Comparison of ENCODE assay signal across 12 mouse cellular contexts in genomic region chr5:134119481-134120120, GRCm38 (mm10). TPM values are rescaled to one million over a fixed set of nuclear protein-coding genes. Genes with fewer than 3 reads are reported as not detected.
DNase-seq lines count a peak whose midpoint lies in the region; ATAC-seq and TF ChIP-seq lines count a peak whose summit lies in the region.
"Had no signal": no experiment of that assay in that cellular context is flagged by ENCODE, and none has a peak within 500 bp of the region (broad histone marks: within the 10 kb centered on the region; RNA-seq: fewer than 3 reads in every experiment).

No protein-coding gene starts in this region.

- intact Hi-C loops in gastrocnemius, adult 2 months (cut with DNase I), result no loop called here

- no peak for TF ChIP-seq EP300 in heart, postnatal 0 days (IDR thresholded peaks at IDR 0.05; ENCODE audit: low read depth)

- no peaks in the 10 kb centered on the region for H3K36me3 ChIP-seq in kidney, postnatal 0 days (ENCODE audit: insufficient read depth, low read length)
- H3K36me3 ChIP-seq in heart, postnatal 0 days (replicated peaks; ENCODE audit: control insufficient read depth, insufficient read depth, low read length), result no peaks in the 10 kb centered on the region
- H3K36me3 ChIP-seq: lung, embryonic 15.5 days had no signal

- no peak overlapping the region for H3K9ac ChIP-seq in kidney, postnatal 0 days (ENCODE audit: low read depth, low read length)
- H3K9ac ChIP-seq in heart, postnatal 0 days (replicated peaks; ENCODE audit: low read depth, low read length), result no peak overlapping the region
- H3K9ac ChIP-seq: embryonic facial prominence, embryonic 12.5 days; hindbrain, embryonic 13.5 days; lung, embryonic 15.5 days had no signal

- H3K27ac ChIP-seq in kidney, postnatal 0 days, result peak overlapping the region; percentile 47; the same call in 1 of the 2 replicates
- peak overlapping the region; percentile 94 for H3K27ac ChIP-seq in gastrocnemius, adult 2 months
- peak overlapping the region; percentile 63 for H3K27ac ChIP-seq in heart, postnatal 0 days (ENCODE audit: low read depth)
- H3K27ac ChIP-seq: embryonic facial prominence, embryonic 12.5 days; hindbrain, embryonic 13.5 days; lung, embryonic 15.5 days had no signal

- H3K27me3 ChIP-seq in kidney, postnatal 0 days (ENCODE audit: insufficient read depth, low read length), result no peaks in the 10 kb centered on the region
- no peaks in the 10 kb centered on the region for H3K27me3 ChIP-seq in heart, postnatal 0 days (ENCODE audit: control insufficient read depth, insufficient read depth, low read length)
- H3K27me3 ChIP-seq: embryonic facial prominence, embryonic 12.5 days; hindbrain, embryonic 13.5 days; lung, embryonic 15.5 days had no signal

- no peaks in the 10 kb centered on the region for H3K9me3 ChIP-seq in kidney, postnatal 0 days (replicated peaks; ENCODE audit: low read length)
- no peaks in the 10 kb centered on the region for H3K9me3 ChIP-seq in heart, postnatal 0 days (replicated peaks; ENCODE audit: control insufficient read depth, low read length)
- H3K9me3 ChIP-seq: embryonic facial prominence, embryonic 12.5 days; hindbrain, embryonic 13.5 days; lung, embryonic 15.5 days had no signal

- no peaks in the 10 kb centered on the region for H3K4me1 ChIP-seq in kidney, postnatal 0 days (replicated peaks; ENCODE audit: insufficient read depth, low read length)
- peaks cover 20% of the 10 kb centered on the region for H3K4me1 ChIP-seq in heart, postnatal 0 days (ENCODE audit: control insufficient read depth, insufficient read depth)

- no peak overlapping the region for H3K4me2 ChIP-seq in kidney, postnatal 0 days (ENCODE audit: low read length)
- H3K4me2 ChIP-seq in heart, postnatal 0 days (ENCODE audit: low read depth, low read length), result no peak overlapping the region
- H3K4me2 ChIP-seq: embryonic facial prominence, embryonic 12.5 days; hindbrain, embryonic 13.5 days; lung, embryonic 15.5 days had no signal

- WGBS in kidney, postnatal 0 days, result 37% methylated on average over 10 of the region's 10 CpGs
- WGBS in heart, postnatal 0 days, result 54% methylated on average over 10 of the region's 10 CpGs

- no peak overlapping the region for H3K4me3 ChIP-seq in kidney, postnatal 0 days (replicated peaks; ENCODE audit: low read depth, low read length)
- no peak overlapping the region for H3K4me3 ChIP-seq in gastrocnemius, adult 2 months
- no peak overlapping the region for H3K4me3 ChIP-seq in heart, postnatal 0 days (ENCODE audit: low read depth, low read length)
- H3K4me3 ChIP-seq: embryonic facial prominence, embryonic 12.5 days; hindbrain, embryonic 13.5 days; lung, embryonic 15.5 days had no signal

- ATAC-seq in kidney, postnatal 0 days (replicated peaks; ENCODE audit: low FRiP score, low read depth), result no peak
- ATAC-seq in heart, postnatal 0 days (ENCODE audit: insufficient read depth, low read depth), result no peak

- TF ChIP-seq CTCF in kidney, postnatal 0 days (IDR thresholded peaks at IDR 0.05; ENCODE audit: low read depth), result no peak
- no peak for TF ChIP-seq CTCF in gastrocnemius, adult 2 months (IDR thresholded peaks at IDR 0.05)
- TF ChIP-seq CTCF in heart, postnatal 0 days (IDR thresholded peaks at IDR 0.05; ENCODE audit: low read depth), result no peak

- DNase-seq in kidney, postnatal 0 days (ENCODE audit: low spot score), result no peak
- no peak for DNase-seq in kidney, postnatal 10 days
- peak; percentile 93 for DNase-seq in gastrocnemius, adult 2 months
- DNase-seq in heart, postnatal 0 days (ENCODE audit: low spot score), result no peak
- DNase-seq in urinary bladder, postnatal 25 days (ENCODE audit: low spot score), result peak; percentile 40
- no peak for DNase-seq in natural killer cell, adult 2 months (ENCODE audit: low spot score in 2 of 2)
- DNase-seq in frontal cortex, postnatal 14 days (ENCODE audit: low spot score in 2 of 2), result no peak
- no peak for DNase-seq in ovary, postnatal 14 days (ENCODE audit: low spot score)
- DNase-seq: layer of hippocampus, postnatal 36 days had no signal

RNA-seq across cellular contexts. Expression of gene Castor2, which starts 20.1 kb away (rescaled TPM):
- 13.0 and 15.8 TPM in 2 replicates for polyA plus RNA-seq in kidney, postnatal 0 days (2015; fragmentation: Nextera tagmentation; extraction: Ambion mirVana)
- 10 to 100 TPM; 34.8 to 47.1 TPM for total RNA-seq in gastrocnemius, adult 2 months (2021)
- total RNA-seq in heart, postnatal 0 days (2014; rRNA removed; ENCODE audit: low replicate concordance), result 3.9 and 6.3 TPM in 2 replicates
- 5.2 and 5.5 TPM in 2 replicates for polyA plus RNA-seq in heart, postnatal 0 days (2015; fragmentation: Nextera tagmentation; extraction: Ambion mirVana)

RNA-seq across cellular contexts. Expression of gene Rcc1l, which starts 57.0 kb away (rescaled TPM):
- 32.1 and 33.4 TPM in 2 replicates for polyA plus RNA-seq in kidney, postnatal 0 days (2015; fragmentation: Nextera tagmentation; extraction: Ambion mirVana)
- 10 to 100 TPM; 24.1 to 25.1 TPM for total RNA-seq in gastrocnemius, adult 2 months (2021)
- total RNA-seq in heart, postnatal 0 days (2014; rRNA removed; ENCODE audit: low replicate concordance), result 19.7 and 23.5 TPM in 2 replicates
- polyA plus RNA-seq in heart, postnatal 0 days (2015; fragmentation: Nextera tagmentation; extraction: Ambion mirVana), result 19.5 and 22.1 TPM in 2 replicates

Comparison
In these comparisons a context has a peak if more than half of its experiments do, and no peak if none do; other contexts are left out.
1. DNase-seq: peak in gastrocnemius, adult 2 months (single experiment) and urinary bladder, postnatal 25 days (single experiment); none in kidney, postnatal 0 days (single experiment), kidney, postnatal 10 days (single experiment), heart, postnatal 0 days (single experiment), natural killer cell, adult 2 months (0 of 2), frontal cortex, postnatal 14 days (0 of 2) and ovary, postnatal 14 days (single experiment).
2. Peak in every context shown above with its lines, with median percentiles within 50 percentile points of each other: H3K27ac ChIP-seq.